Mouse (Mus musculus) lung, postnatal 25 days (tissue): ENCODE measurements at regions not wholly inside any gene's neighbourhood (a gene's known extent, or its start where the extent isn't known, plus 50 kb on each side); places are given as distances from the start of the nearest gene placed in this dataset.

Experiments used
- DNase-seq: peaks from one replicate; pipeline ENCODE4 v3.0.0; 2022; ENCODE audit warnings: low spot score

- DNase-seq, result no peak
Measured at GRCm38 (mm10) chr5:128550736-128551135, 49.9 kb upstream of the Fzd10 start.

- no peak for DNase-seq
Measured at GRCm38 (mm10) chr5:128549811-128550210, 50.8 kb upstream of the Fzd10 start.

- no peak for DNase-seq
Measured at GRCm38 (mm10) chr5:128542049-128542448, 58.6 kb upstream of the Fzd10 start.

- no peak for DNase-seq
Measured at GRCm38 (mm10) chr5:128538646-128539045, 62.0 kb upstream of the Fzd10 start.

GRCm38 (mm10) chr5:128537218-128537617, 63.4 kb upstream of the Fzd10 start:
- DNase-seq, result no peak

- DNase-seq, result no peak
Measured at GRCm38 (mm10) chr5:128536393-128536792, 64.3 kb upstream of the Fzd10 start.

- no peak for DNase-seq
Measured at GRCm38 (mm10) chr5:128527241-128527640, 73.4 kb upstream of the Fzd10 start.

GRCm38 (mm10) chr5:128526432-128526831, 74.2 kb upstream of the Fzd10 start:
- DNase-seq, result no peak

GRCm38 (mm10) chr5:128524377-128525280, 76.0 kb upstream of the Fzd10 start:
- no peak for DNase-seq

GRCm38 (mm10) chr5:128522667-128523066, 78.0 kb upstream of the Fzd10 start:
- DNase-seq, result peak; percentile 12

GRCm38 (mm10) chr5:128517336-128517735, 83.3 kb upstream of the Fzd10 start:
- DNase-seq, result no peak

GRCm38 (mm10) chr5:128515343-128515742, 82.5 kb upstream of the Tmem132d start:
- peak; percentile 2 for DNase-seq

GRCm38 (mm10) chr5:128513261-128513660, 80.4 kb upstream of the Tmem132d start:
- no peak for DNase-seq

- DNase-seq, result peak; percentile 3
Measured at GRCm38 (mm10) chr5:128512606-128513005, 79.7 kb upstream of the Tmem132d start.

- peak; percentile 4 for DNase-seq
Measured at GRCm38 (mm10) chr5:128504502-128504901, 71.6 kb upstream of the Tmem132d start.

GRCm38 (mm10) chr5:128499488-128499887, 66.6 kb upstream of the Tmem132d start:
- no peak for DNase-seq

- no peak for DNase-seq
Measured at GRCm38 (mm10) chr5:128499033-128499432, 66.2 kb upstream of the Tmem132d start.

- DNase-seq, result no peak
Measured at GRCm38 (mm10) chr5:128492541-128492940, 59.7 kb upstream of the Tmem132d start.

- DNase-seq, result no peak
Measured at GRCm38 (mm10) chr5:128491155-128491554, 58.3 kb upstream of the Tmem132d start.

GRCm38 (mm10) chr5:128488872-128489580, 56.1 kb upstream of the Tmem132d start:
- no peak for DNase-seq

- no peak for DNase-seq
Measured at GRCm38 (mm10) chr5:128487371-128487770, 54.5 kb upstream of the Tmem132d start.

- DNase-seq, result no peak
Measured at GRCm38 (mm10) chr5:128484116-128484515, 51.2 kb upstream of the Tmem132d start.

- no peak for DNase-seq
Measured at GRCm38 (mm10) chr5:128483441-128483810, 50.5 kb upstream of the Tmem132d start.
